Mouse (Mus musculus) limb, embryonic 11.5 days (tissue): ENCODE data around the gene Ntm. TPM values are rescaled to one million over a fixed set of nuclear protein-coding genes. Genes with fewer than 3 reads are reported as not detected.

ENCODE experiments used
- ATAC-seq: fragments of 200-750 bp; cut with Nextera tagmentation; 2 replicates; pipeline ENCODE4 v1.8.0; 2017; ENCODE audit warnings: low read depth; ENCODE audit not compliant: insufficient number of reproducible peaks, low FRiP score, low TSS enrichment
- DNase-seq: peaks from one replicate; pipeline ENCODE4 v3.0.0-alpha.2; 2015; ENCODE audit warnings: low spot score
- H3K27ac ChIP-seq: fragments of 300-500 bp; sonication (generic); replicated peaks from 2 replicates; pipeline ENCODE4 v1.5.1; 2014; ENCODE audit warnings: low read depth, mild to moderate bottlenecking, low read length
- H3K27me3 ChIP-seq: fragments of 300-500 bp; sonication (generic); 2 replicates; pipeline ENCODE4 v1.6.1; 2014; ENCODE audit warnings: mild to moderate bottlenecking, low read length, mixed read lengths; ENCODE audit not compliant: control insufficient read depth, insufficient read depth
- H3K36me3 ChIP-seq: fragments of 300-500 bp; sonication (generic); 2 replicates; pipeline ENCODE4 v1.6.1; 2014; ENCODE audit warnings: mild to moderate bottlenecking, low read length, moderate library complexity, mixed read lengths; ENCODE audit not compliant: control insufficient read depth, insufficient read depth
- H3K4me1 ChIP-seq: fragments of 300-500 bp; sonication (generic); 2 replicates; pipeline ENCODE4 v1.6.1; 2014; ENCODE audit warnings: low read length, mixed read lengths; ENCODE audit not compliant: control insufficient read depth, insufficient read depth
- H3K4me2 ChIP-seq: fragments of 300-500 bp; sonication (generic); 2 replicates; pipeline ENCODE4 v1.6.1; 2014; ENCODE audit warnings: low read depth, mild to moderate bottlenecking, moderate library complexity; ENCODE audit not compliant: severe bottlenecking
- H3K4me3 ChIP-seq: fragments of 300-500 bp; sonication (generic); 2 replicates; pipeline ENCODE4 v1.5.1; 2014; ENCODE audit warnings: low read depth, low read length
- H3K9ac ChIP-seq: fragments of 300-500 bp; sonication (generic); 2 replicates; pipeline ENCODE4 v1.6.1; 2014; ENCODE audit warnings: mild to moderate bottlenecking, low read length
- H3K9me3 ChIP-seq: fragments of 300-500 bp; sonication (generic); 2 replicates; pipeline ENCODE4 v1.6.1; 2016; ENCODE audit warnings: low read length; ENCODE audit not compliant: control insufficient read depth
- WGBS: fragments of 180-500 bp; shearing (Covaris S2); extraction: QIAGEN DNeasy Blood & Tissue Kit; methylation state at CpG from one replicate; pipeline ENCODE4 v1.1.7; 2014; 5-methylcytosine and 5-hydroxymethylcytosine counted together
- polyA plus RNA-seq: library from polyadenylated mRNA; unstranded; fragments of >200 nt; fragmentation: Nextera tagmentation; extraction: Ambion mirVana; gene quantifications from 2 replicates; pipeline ENCODE4 v1.2.1, GENCODE M21; 2014

Gene Ntm
- polyA plus RNA-seq, 1 experiment from 2014 or later, result 16.2 TPM

- no peak for ATAC-seq
- 65% methylated on average over 5 of the region's 5 CpGs for WGBS
Measured at GRCm38 (mm10) chr9:29956936-29957335, 6.0 kb downstream of the Ntm start.

GRCm38 (mm10) chr9:29954031-29954430 is 8.9 kb downstream of the Ntm start:
- Histone ChIP-seq H3K9ac (no peak overlapping the region), H3K27me3 (no peaks in the 10 kb centered on the region), H3K36me3 (no peaks in the 10 kb centered on the region), H3K27ac (no peak overlapping the region), H3K9me3 (no peaks in the 10 kb centered on the region), H3K4me1 (0 out of 2 replicates have a peak, but pooled peaks cover 2% of the 10 kb centered on the region), H3K4me3 (no peak overlapping the region), H3K4me2 (no peak overlapping the region)
- DNase-seq (no peak), ATAC-seq (no peak)
- 62% methylated on average over 6 of the region's 6 CpGs for WGBS

More at GRCm38 (mm10) chr9:29956936-29957335, 6.0 kb downstream of the Ntm start:
- Histone ChIP-seq H3K4me1 (0 out of 2 replicates have a peak, but pooled peaks cover 6% of the 10 kb centered on the region), H3K4me3 (no peak overlapping the region), H3K27me3 (peaks cover 10% of the 10 kb centered on the region), H3K9me3 (no peaks in the 10 kb centered on the region), H3K27ac (no peak overlapping the region), H3K9ac (no peak overlapping the region), H3K36me3 (no peaks in the 10 kb centered on the region), H3K4me2 (no peak overlapping the region)
- no peak for DNase-seq

- Histone ChIP-seq H3K9me3 (no peaks in the 10 kb centered on the region), H3K9ac (no peak overlapping the region), H3K27me3 (no peaks in the 10 kb centered on the region), H3K4me1 (no peaks in the 10 kb centered on the region), H3K36me3 (no peaks in the 10 kb centered on the region), H3K4me2 (no peak overlapping the region), H3K27ac (no peak overlapping the region), H3K4me3 (no peak overlapping the region)
- 74% methylated on average over 3 of the region's 3 CpGs for WGBS
- no peak for ATAC-seq
- no peak for DNase-seq
Measured at GRCm38 (mm10) chr9:29949041-29949440, 13.9 kb downstream of the Ntm start.

GRCm38 (mm10) chr9:29943209-29944070 is 19.5 kb downstream of the Ntm start:
- H3K36me3 ChIP-seq, result no peaks in the 10 kb centered on the region
- no peaks in the 10 kb centered on the region for H3K4me1 ChIP-seq
- ATAC-seq, result no peak
- H3K9me3 ChIP-seq, result no peaks in the 10 kb centered on the region
- no peak for DNase-seq
- no peak overlapping the region for H3K4me2 ChIP-seq
- H3K27me3 ChIP-seq, result no peaks in the 10 kb centered on the region
- 32% methylated on average over 20 of the region's 20 CpGs for WGBS
- no peak overlapping the region for H3K9ac ChIP-seq
- no peak overlapping the region for H3K4me3 ChIP-seq
- H3K27ac ChIP-seq, result no peak overlapping the region

GRCm38 (mm10) chr9:29942183-29942952 is 20.6 kb downstream of the Ntm start:
- Histone ChIP-seq H3K9me3 (no peaks in the 10 kb centered on the region), H3K27ac (no peak overlapping the region), H3K4me3 (no peak overlapping the region), H3K27me3 (no peaks in the 10 kb centered on the region), H3K4me2 (no peak overlapping the region), H3K4me1 (no peaks in the 10 kb centered on the region), H3K36me3 (no peaks in the 10 kb centered on the region), H3K9ac (no peak overlapping the region)
- DNase-seq (no peak), ATAC-seq (no peak)
- WGBS, result 67% methylated on average over 11 of the region's 11 CpGs

GRCm38 (mm10) chr9:29939517-29940034 is 23.4 kb downstream of the Ntm start:
- no peaks in the 10 kb centered on the region for H3K27me3 ChIP-seq
- no peak overlapping the region for H3K4me3 ChIP-seq
- H3K27ac ChIP-seq, result no peak overlapping the region
- H3K9ac ChIP-seq, result no peak overlapping the region
- H3K36me3 ChIP-seq, result no peaks in the 10 kb centered on the region
- H3K4me1 ChIP-seq, result no peaks in the 10 kb centered on the region
- 89% methylated on average over 16 of the region's 16 CpGs for WGBS
- no peak for ATAC-seq
- no peaks in the 10 kb centered on the region for H3K9me3 ChIP-seq
- DNase-seq, result no peak
- H3K4me2 ChIP-seq, result no peak overlapping the region

GRCm38 (mm10) chr9:29928796-29929195 is 34.1 kb downstream of the Ntm start:
- Histone ChIP-seq H3K27me3 (no peaks in the 10 kb centered on the region), H3K27ac (no peak overlapping the region), H3K9me3 (no peaks in the 10 kb centered on the region), H3K4me2 (no peak overlapping the region), H3K4me3 (no peak overlapping the region), H3K36me3 (no peaks in the 10 kb centered on the region), H3K4me1 (no peaks in the 10 kb centered on the region), H3K9ac (no peak overlapping the region)
- WGBS, result 86% methylated on average over 4 of the region's 4 CpGs
- DNase-seq (no peak), ATAC-seq (no peak)

GRCm38 (mm10) chr9:29925382-29925781 is 37.6 kb downstream of the Ntm start:
- Histone ChIP-seq H3K36me3 (no peaks in the 10 kb centered on the region), H3K4me1 (peaks cover 5% of the 10 kb centered on the region; the same call in 1 of the 2 replicates), H3K4me3 (no peak overlapping the region), H3K9ac (no peak overlapping the region), H3K4me2 (no peak overlapping the region), H3K9me3 (no peaks in the 10 kb centered on the region), H3K27me3 (no peaks in the 10 kb centered on the region), H3K27ac (no peak overlapping the region)
- DNase-seq, result no peak
- WGBS, result 56% methylated on average over 3 of the region's 3 CpGs
- no peak for ATAC-seq
